Mouse (Mus musculus) C2C12 (cell line): ENCODE data around the gene Tubb5.

Source experiments
- CEBPB ChIP-seq: IDR thresholded peaks from one replicate; pipeline ENCODE4 v1.6.1; 2011; ENCODE audit warnings: low read depth, mild to moderate bottlenecking, control low read depth, moderate library complexity
- CTCF ChIP-seq: IDR thresholded peaks from one replicate; pipeline ENCODE4 v1.5.1; 2011; ENCODE audit not compliant: control insufficient read depth, insufficient read depth, insufficient read length
- USF1 ChIP-seq: IDR thresholded peaks from one replicate; pipeline ENCODE4 v1.6.1; 2011; ENCODE audit warnings: low read depth, mild to moderate bottlenecking, control low read depth, moderate library complexity

GRCm38 (mm10) chr17:35815836-35816235, 22.3 kb downstream of the Tubb5 start:
- TF ChIP-seq CTCF = no peak
- TF ChIP-seq CEBPB = no peak
- TF ChIP-seq USF1 = no peak
